Mouse (Mus musculus) layer of hippocampus, adult 8-10 months (tissue): ENCODE data around the gene Jmjd1c. TPM values are rescaled to one million over a fixed set of nuclear protein-coding genes. Genes with fewer than 3 reads are reported as not detected.

Source experiments
- DNase-seq, 2 experiments: peaks; one replicate each; pipeline ENCODE4 v3.0.0; 2022; ENCODE audit warnings: low spot score in 2 of 2
- total RNA-seq, 4 experiments: library from RNA; stranded (reverse); gene quantifications; 2 replicates each; pipeline ENCODE4 v1.2.4; 2022

Jmjd1c gene
- total RNA-seq, 4 experiments from 2014 or later: 90.8 to 103 (median 98.5) TPM

- DNase-seq: no peak
Measured at GRCm38 (mm10) chr10:67187952-67188351, 92.0 kb downstream of the Jmjd1c start.

GRCm38 (mm10) chr10:67189057-67189456 lies 93.1 kb downstream of the Jmjd1c start:
- no peak for DNase-seq

- DNase-seq: no peak
Measured at GRCm38 (mm10) chr10:67190261-67190660, 94.3 kb downstream of the Jmjd1c start.

GRCm38 (mm10) chr10:67192366-67192765 lies 96.4 kb downstream of the Jmjd1c start:
- no peak for DNase-seq

GRCm38 (mm10) chr10:67193003-67193652 lies 97.2 kb downstream of the Jmjd1c start:
- no peak for DNase-seq

- DNase-seq: no peak
Measured at GRCm38 (mm10) chr10:67194046-67194445, 98.1 kb downstream of the Jmjd1c start.

GRCm38 (mm10) chr10:67195671-67196070 lies 99.7 kb downstream of the Jmjd1c start:
- no peak for DNase-seq

- no peak for DNase-seq
Measured at GRCm38 (mm10) chr10:67197186-67197585, 101.3 kb downstream of the Jmjd1c start.

- DNase-seq: no peak
Measured at GRCm38 (mm10) chr10:67197829-67198228, 101.9 kb downstream of the Jmjd1c start.

GRCm38 (mm10) chr10:67201769-67202168 lies 105.8 kb downstream of the Jmjd1c start:
- no peak for DNase-seq

GRCm38 (mm10) chr10:67202470-67202869 lies 106.5 kb downstream of the Jmjd1c start:
- no peak for DNase-seq

- no peak for DNase-seq
Measured at GRCm38 (mm10) chr10:67204652-67205407, 108.9 kb downstream of the Jmjd1c start.

GRCm38 (mm10) chr10:67207931-67208330 lies 112.0 kb downstream of the Jmjd1c start:
- no peak for DNase-seq

- no peak for DNase-seq
Measured at GRCm38 (mm10) chr10:67209916-67210675, 114.2 kb downstream of the Jmjd1c start.

GRCm38 (mm10) chr10:67212031-67212430 lies 116.1 kb downstream of the Jmjd1c start:
- no peak for DNase-seq

GRCm38 (mm10) chr10:67213720-67214119 lies 117.8 kb downstream of the Jmjd1c start:
- DNase-seq: no peak

- no peak for DNase-seq
Measured at GRCm38 (mm10) chr10:67215133-67215532, 119.2 kb downstream of the Jmjd1c start.

- no peak for DNase-seq
Measured at GRCm38 (mm10) chr10:67216872-67217271, 120.9 kb downstream of the Jmjd1c start.

GRCm38 (mm10) chr10:67218873-67219565 lies 123.1 kb downstream of the Jmjd1c start:
- no peak for DNase-seq

GRCm38 (mm10) chr10:67220251-67220650 lies 124.3 kb downstream of the Jmjd1c start:
- DNase-seq: no peak

GRCm38 (mm10) chr10:67221284-67221683 lies 125.4 kb downstream of the Jmjd1c start:
- no peak for DNase-seq

- no peak for DNase-seq
Measured at GRCm38 (mm10) chr10:67223942-67224341, 128.0 kb downstream of the Jmjd1c start.
